Mouse (Mus musculus) cerebellum, adult 2 months (tissue): Measurements from ENCODE around the gene Rab40b.

ENCODE experiments used
- CTCF ChIP-seq: fragments of 200-500 bp; IDR thresholded peaks from 2 replicates; pipeline ENCODE4 v1.5.1; 2011; ENCODE audit warnings: low read depth, mild to moderate bottlenecking, control low read depth, low read length, moderate library complexity, borderline replicate concordance; ENCODE audit not compliant: insufficient read depth
- POLR2A ChIP-seq: fragments of 200-500 bp; IDR thresholded peaks from 2 replicates; pipeline ENCODE4 v1.6.1; 2011; ENCODE audit warnings: low read length, control low read depth, borderline replicate concordance; ENCODE audit not compliant: insufficient read depth

DNA sequence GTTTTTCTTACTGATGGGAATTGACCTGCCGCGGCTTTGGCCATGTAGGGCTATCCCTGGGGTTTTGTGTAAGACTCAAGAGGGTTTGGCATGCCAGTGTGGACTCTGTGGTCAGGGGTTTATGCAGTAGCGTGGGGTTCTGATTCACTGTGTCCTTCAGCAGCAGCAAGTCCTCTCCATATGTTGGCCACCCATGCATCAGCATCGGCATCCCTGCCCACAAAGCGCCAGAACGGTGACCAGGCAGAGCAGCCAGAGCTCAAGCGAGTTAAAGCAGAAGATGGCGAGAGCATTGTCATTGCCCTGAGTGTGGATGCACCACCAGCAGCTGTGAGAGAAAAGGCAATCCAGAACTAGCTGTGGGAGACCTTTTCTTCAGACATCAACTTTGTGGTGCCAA, 81.4 kb downstream of the Rab40b start:
- TF ChIP-seq CTCF (no peak), POLR2A (no peak)
